Mouse (Mus musculus) right cerebral cortex, adult 18-20 months (tissue): ENCODE data around the gene Olfr1137.

Source experiments
- DNase-seq: peaks from one replicate; pipeline ENCODE4 v3.0.0; 2022; ENCODE audit warnings: mixed read lengths

Gene Olfr1137

DNA sequence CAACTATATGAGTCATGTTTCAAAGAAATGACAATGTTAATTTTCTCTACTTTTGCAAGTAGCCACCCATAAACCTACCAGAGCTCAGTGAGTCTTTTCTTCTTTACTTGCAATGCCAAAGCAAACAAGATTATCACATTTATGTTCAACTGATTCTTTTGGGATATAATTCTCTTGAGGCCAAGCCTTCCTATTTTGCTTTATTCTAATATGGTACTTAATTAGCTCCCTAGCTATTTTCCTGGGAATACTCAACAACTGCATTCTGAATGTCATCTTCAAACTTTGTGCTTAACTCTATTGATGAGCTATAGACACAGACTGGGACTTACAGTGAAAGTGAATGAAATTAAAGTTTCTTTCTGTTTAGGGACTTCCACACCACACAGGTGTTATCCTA is at the start of gene Olfr1137:
TSS of gene Olfr1137 (minus strand) at position 101 of the 400 bp plus-strand sequence.
- DNase-seq: no peak

DNA sequence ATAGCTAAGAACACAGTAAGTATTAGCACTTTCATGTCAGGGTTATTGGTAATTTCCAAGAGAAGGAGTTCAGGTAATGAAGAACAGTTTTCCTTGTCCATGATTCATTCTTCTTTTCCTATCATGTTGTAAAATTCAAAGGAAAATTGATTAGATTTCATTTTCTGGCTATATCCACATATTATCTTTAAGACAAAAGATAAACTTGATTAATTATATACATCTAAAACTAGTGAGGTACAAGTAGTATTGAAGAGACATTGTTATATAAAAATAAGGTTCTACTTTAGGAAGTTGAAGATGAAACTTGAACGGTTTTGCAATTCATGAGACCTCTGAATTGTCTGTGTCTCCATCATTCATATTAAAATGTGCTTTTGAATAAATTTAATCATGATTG is 40.9 kb upstream of the Olfr1137 start, which contains the start of gene Olfr1141:
TSS of gene Olfr1141 (minus strand) at position 101 of the 400 bp plus-strand sequence.
- no peak for DNase-seq

DNA sequence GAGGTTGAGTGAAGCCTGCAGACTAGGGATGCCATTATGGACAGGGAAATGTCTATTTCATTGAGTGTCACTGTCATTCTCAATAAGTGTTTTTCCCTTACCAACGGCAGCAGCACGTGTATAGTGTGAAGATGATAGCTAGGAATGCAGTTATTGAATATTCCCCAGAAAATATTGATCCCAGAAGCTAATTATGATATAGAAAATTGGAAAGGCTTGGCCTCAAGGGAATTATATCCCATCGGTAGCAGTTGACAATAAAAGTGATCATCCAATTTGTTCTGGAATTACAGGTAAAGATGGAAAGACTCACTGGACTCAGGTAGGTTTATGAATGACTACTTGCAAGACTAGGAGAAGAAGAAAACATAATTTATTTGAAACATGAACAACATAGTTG is 30.5 kb upstream of the Olfr1137 start, which contains the start of gene Olfr1140:
TSS of gene Olfr1140 (plus strand) at position 301 of the 400 bp plus-strand sequence.
- no peak for DNase-seq

DNA sequence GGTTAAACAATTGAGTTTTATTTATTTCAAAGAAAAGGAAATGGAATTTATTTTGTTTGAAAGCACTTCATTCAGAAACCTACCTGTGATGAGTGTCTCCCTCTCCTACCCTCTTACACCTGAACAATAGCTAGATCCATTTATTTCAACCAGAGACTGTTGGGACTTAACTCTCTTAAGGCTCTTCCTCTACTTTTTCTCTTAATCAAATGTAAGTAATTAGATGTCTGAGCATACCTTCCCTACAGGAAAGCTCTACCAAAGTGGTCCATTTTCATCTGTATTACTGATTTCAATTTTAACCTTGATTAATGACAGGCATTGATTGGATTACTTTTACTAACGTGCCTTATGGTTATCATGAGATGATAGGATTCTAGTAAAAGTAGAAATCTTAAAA is 26.9 kb upstream of the Olfr1137 start, which contains the start of gene Olfr1138:
TSS of gene Olfr1138 (minus strand) at position 101 of the 400 bp plus-strand sequence.
- DNase-seq: no peak

DNA sequence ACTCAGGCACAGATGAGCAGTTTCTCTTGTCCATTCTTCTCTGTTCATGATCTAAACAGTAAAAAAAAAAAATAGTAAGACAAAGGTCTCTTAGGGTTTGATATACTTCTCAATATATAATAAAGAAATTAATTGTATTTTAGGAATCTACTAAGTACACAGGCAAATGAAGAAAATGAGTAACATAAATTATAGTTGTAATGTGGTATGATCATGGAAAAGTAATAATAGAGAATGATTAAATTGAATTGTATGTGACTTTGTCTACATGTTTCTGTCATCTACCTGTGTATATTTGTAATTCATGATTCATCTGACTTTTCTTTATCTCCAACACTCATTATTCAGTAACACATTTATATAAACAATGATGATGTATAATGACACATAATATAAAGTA is 19.1 kb downstream of the Olfr1137 start, which contains the start of gene Olfr1136:
TSS of gene Olfr1136 (minus strand) at position 101 of the 400 bp plus-strand sequence.
- DNase-seq: no peak

DNA sequence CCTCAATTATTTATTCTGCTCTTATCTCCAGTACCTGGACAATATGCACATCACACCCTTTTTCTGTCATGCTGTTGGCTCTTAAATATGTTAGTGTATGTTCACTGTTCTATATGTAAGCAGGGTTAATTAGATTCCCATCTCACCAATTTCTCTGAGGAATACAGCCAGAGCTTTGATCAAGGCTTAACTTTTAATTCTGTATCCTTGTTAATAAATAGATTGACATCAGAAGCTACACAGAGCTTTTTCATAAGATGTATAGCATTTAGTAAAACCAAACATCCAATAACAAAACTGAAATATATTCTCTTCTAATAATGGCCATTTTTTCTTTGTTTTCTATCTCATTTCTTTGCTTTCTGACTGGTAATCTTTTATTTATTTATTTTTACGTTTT is 39.4 kb downstream of the Olfr1137 start, which contains the start of gene Olfr1135:
TSS of gene Olfr1135 (minus strand) at position 101 of the 400 bp plus-strand sequence.
- DNase-seq: no peak
